Mouse (Mus musculus): ENCODE measurements around the gene Eif4a3.

DNA sequence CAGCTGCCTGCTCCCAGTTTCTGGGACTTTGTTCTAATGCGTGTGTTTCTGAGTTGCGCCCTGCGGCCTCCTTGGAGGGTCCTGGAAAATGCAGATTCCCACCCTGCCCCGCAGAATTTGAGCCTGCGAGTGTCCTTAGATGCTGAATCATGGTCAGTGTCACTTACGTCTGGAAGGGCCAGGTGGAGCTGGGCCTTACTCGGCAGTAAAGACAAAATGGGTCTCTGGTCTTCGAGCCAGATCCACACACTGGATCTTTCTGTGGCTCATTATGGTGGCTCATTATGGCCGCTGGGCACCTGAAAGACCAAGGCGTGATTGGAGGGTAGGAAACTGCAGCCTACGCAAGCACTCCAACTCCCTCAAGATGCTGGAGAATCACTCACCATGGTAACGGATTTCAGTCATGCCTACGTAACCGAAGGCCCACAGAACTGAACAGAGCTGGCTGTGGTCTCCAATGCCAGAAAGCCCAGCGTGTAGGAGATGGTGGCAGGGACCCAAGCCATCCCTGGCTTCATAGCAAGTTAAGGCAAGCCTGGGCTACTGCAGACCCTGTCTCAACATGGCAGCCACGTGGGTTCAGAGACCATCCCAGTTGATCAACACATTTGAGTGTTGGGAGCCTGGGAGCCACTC lies 31.2 kb downstream of the Eif4a3 start:
- no peak for TF ChIP-seq CTCF (IDR thresholded peaks at IDR 0.05)
- no peak for TF ChIP-seq EP300 (IDR thresholded peaks at IDR 0.05)

Measured in lung, postnatal 0 days (tissue).